Mouse (Mus musculus) lung, postnatal 0 days (tissue): ENCODE data around the gene Skap1. TPM values are rescaled to one million over a fixed set of nuclear protein-coding genes. Genes with fewer than 3 reads are reported as not detected.
A peak's percentile ranks its signal among the peaks of the same experiment; 100 is the strongest.

ENCODE experiments used
- ATAC-seq: fragments of 200-750 bp; cut with Nextera tagmentation; 2 replicates; pipeline ENCODE4 v1.8.0; 2017; ENCODE audit warnings: moderate library complexity
- DNase-seq: peaks from one replicate; pipeline ENCODE4 v3.0.0-alpha.2; 2016; ENCODE audit warnings: low spot score
- H3K27ac ChIP-seq: fragments of 300-500 bp; sonication (generic); 2 replicates; pipeline ENCODE4 v1.5.1; 2014; ENCODE audit warnings: antibody characterized with exemption, mild to moderate bottlenecking, low read length, mixed read lengths
- H3K27me3 ChIP-seq: fragments of 300-500 bp; sonication (generic); replicated peaks from 2 replicates; pipeline ENCODE4 v1.6.1; 2014; ENCODE audit warnings: low read length, mixed read lengths; ENCODE audit not compliant: insufficient read depth
- H3K36me3 ChIP-seq: fragments of 300-500 bp; sonication (generic); 2 replicates; pipeline ENCODE4 v1.6.1; 2014; ENCODE audit warnings: low read length, mixed read lengths; ENCODE audit not compliant: insufficient read depth
- H3K4me1 ChIP-seq: fragments of 300-500 bp; sonication (generic); 2 replicates; pipeline ENCODE4 v1.6.1; 2014; ENCODE audit warnings: antibody characterized with exemption, low read depth, low read length, mixed read lengths; ENCODE audit not compliant: insufficient read depth
- H3K4me2 ChIP-seq: fragments of 300-500 bp; sonication (generic); replicated peaks from 2 replicates; pipeline ENCODE4 v1.6.1; 2014; ENCODE audit warnings: low read depth, mild to moderate bottlenecking, low read length, moderate library complexity, mixed read lengths
- H3K4me3 ChIP-seq: fragments of 300-500 bp; sonication (generic); 2 replicates; pipeline ENCODE4 v1.5.1; 2014; ENCODE audit warnings: low read depth, low read length
- H3K9ac ChIP-seq: fragments of 300-500 bp; sonication (generic); replicated peaks from 2 replicates; pipeline ENCODE4 v1.6.1; 2014; ENCODE audit warnings: low read depth, mild to moderate bottlenecking
- H3K9me3 ChIP-seq: fragments of 300-500 bp; sonication (generic); 2 replicates; pipeline ENCODE4 v1.6.1; 2016; ENCODE audit warnings: low read length, mixed read lengths
- CTCF ChIP-seq: IDR thresholded peaks from 2 replicates; pipeline ENCODE4 v1.5.1; 2016; ENCODE audit warnings: antibody characterized with exemption, mild to moderate bottlenecking
- EP300 ChIP-seq: IDR thresholded peaks from 2 replicates; pipeline ENCODE4 v1.6.1; 2016; ENCODE audit warnings: antibody characterized with exemption, mild to moderate bottlenecking, control low read depth
- WGBS: fragments of 180-500 bp; shearing (Covaris S2); extraction: QIAGEN DNeasy Blood & Tissue Kit; methylation state at CpG from one replicate; pipeline ENCODE4 v1.1.7; 2014; 5-methylcytosine and 5-hydroxymethylcytosine counted together
- polyA plus RNA-seq: library from polyadenylated mRNA; unstranded; fragments of >200 nt; fragmentation: Nextera tagmentation; extraction: Ambion mirVana; gene quantifications from 2 replicates; pipeline ENCODE4 v1.2.1, GENCODE M21; 2015

Skap1 gene
- polyA plus RNA-seq, 1 experiment from 2014 or later: 0.73 TPM

- H3K4me1 ChIP-seq: no peaks in the 10 kb centered on the region
- H3K36me3 ChIP-seq: no peaks in the 10 kb centered on the region
- H3K27ac ChIP-seq: no peak overlapping the region
- H3K9me3 ChIP-seq: no peaks in the 10 kb centered on the region
- no peak overlapping the region for H3K4me2 ChIP-seq
- TF ChIP-seq EP300 (peak; percentile 59), CTCF (no peak)
- no peak overlapping the region for H3K9ac ChIP-seq
- ATAC-seq: peak; percentile 75
- no peaks in the 10 kb centered on the region for H3K27me3 ChIP-seq
- 30% methylated on average over 1 of the region's 1 CpGs for WGBS
- no peak overlapping the region for H3K4me3 ChIP-seq
- peak; percentile 75 for DNase-seq
Measured at GRCm38 (mm10) chr11:96658420-96658819, 194.0 kb downstream of the Skap1 start.

GRCm38 (mm10) chr11:96666924-96667323, 202.5 kb downstream of the Skap1 start:
- no peak overlapping the region for H3K9ac ChIP-seq
- no peak overlapping the region for H3K4me2 ChIP-seq
- H3K9me3 ChIP-seq: no peaks in the 10 kb centered on the region
- ATAC-seq (0 out of 2 replicates have a peak, but pooled peaks have one; percentile 25), DNase-seq (peak; percentile 14)
- H3K27me3 ChIP-seq: no peaks in the 10 kb centered on the region
- H3K4me3 ChIP-seq: no peak overlapping the region
- WGBS: 73% methylated on average over 3 of the region's 3 CpGs
- TF ChIP-seq EP300 (no peak), CTCF (peak; percentile 7; the same call in 1 of the 2 replicates)
- no peaks in the 10 kb centered on the region for H3K36me3 ChIP-seq
- no peaks in the 10 kb centered on the region for H3K4me1 ChIP-seq
- H3K27ac ChIP-seq: no peak overlapping the region

GRCm38 (mm10) chr11:96668367-96668766, 204.0 kb downstream of the Skap1 start:
- Histone ChIP-seq H3K27me3 (0 out of 2 replicates have a peak, but pooled peaks cover under 1% of the 10 kb centered on the region), H3K4me3 (no peak overlapping the region), H3K36me3 (no peaks in the 10 kb centered on the region), H3K27ac (no peak overlapping the region), H3K4me2 (no peak overlapping the region), H3K9me3 (no peaks in the 10 kb centered on the region), H3K9ac (no peak overlapping the region), H3K4me1 (no peaks in the 10 kb centered on the region)
- TF ChIP-seq EP300 (no peak), CTCF (no peak)
- DNase-seq: no peak
- no peak for ATAC-seq
- WGBS: 68% methylated on average over 7 of the region's 7 CpGs

GRCm38 (mm10) chr11:96673792-96674191, 209.4 kb downstream of the Skap1 start:
- 0 out of 2 replicates have a peak, but pooled peaks cover 3% of the 10 kb centered on the region for H3K27me3 ChIP-seq
- 0 out of 2 replicates have a peak, but pooled peaks cover 3% of the 10 kb centered on the region for H3K4me1 ChIP-seq
- H3K4me2 ChIP-seq: peak overlapping the region; percentile 47
- no peaks in the 10 kb centered on the region for H3K9me3 ChIP-seq
- ATAC-seq (peak; percentile 90), DNase-seq (peak; percentile 81)
- no peak for TF ChIP-seq EP300
- peak; percentile 80 for TF ChIP-seq CTCF
- H3K9ac ChIP-seq: no peak overlapping the region
- no peaks in the 10 kb centered on the region for H3K36me3 ChIP-seq
- WGBS: 10% methylated on average over 6 of the region's 6 CpGs
- no peak overlapping the region for H3K4me3 ChIP-seq
- no peak overlapping the region for H3K27ac ChIP-seq

GRCm38 (mm10) chr11:96674786-96675365, 210.5 kb downstream of the Skap1 start:
- no peak overlapping the region for H3K9ac ChIP-seq
- 2% methylated on average over 8 of the region's 8 CpGs for WGBS

GRCm38 (mm10) chr11:96678026-96678425, 213.6 kb downstream of the Skap1 start:
- ATAC-seq (no peak), DNase-seq (no peak)
- no peak overlapping the region for H3K4me3 ChIP-seq
- no peaks in the 10 kb centered on the region for H3K36me3 ChIP-seq
- H3K4me2 ChIP-seq: no peak overlapping the region
- no peak overlapping the region for H3K9ac ChIP-seq
- H3K9me3 ChIP-seq: no peaks in the 10 kb centered on the region
- WGBS: 86% methylated on average over 13 of the region's 13 CpGs
- 0 out of 2 replicates have a peak, but pooled peaks cover 3% of the 10 kb centered on the region for H3K4me1 ChIP-seq
- H3K27me3 ChIP-seq: 0 out of 2 replicates have a peak, but pooled peaks cover 3% of the 10 kb centered on the region
- H3K27ac ChIP-seq: no peak overlapping the region
- TF ChIP-seq EP300 (no peak), CTCF (no peak)

More at GRCm38 (mm10) chr11:96674786-96675365, 210.5 kb downstream of the Skap1 start:
- H3K4me3 ChIP-seq: no peak overlapping the region
- H3K4me2 ChIP-seq: 0 out of 2 replicates have a peak overlapping the region, but pooled peaks have one; percentile 19
- H3K4me1 ChIP-seq: 0 out of 2 replicates have a peak, but pooled peaks cover 3% of the 10 kb centered on the region
- H3K9me3 ChIP-seq: no peaks in the 10 kb centered on the region
- peak; percentile 14 for DNase-seq
- H3K27ac ChIP-seq: no peak overlapping the region
- TF ChIP-seq CTCF (no peak), EP300 (no peak)
- H3K27me3 ChIP-seq: 0 out of 2 replicates have a peak, but pooled peaks cover 3% of the 10 kb centered on the region
- ATAC-seq: no peak
- H3K36me3 ChIP-seq: no peaks in the 10 kb centered on the region
